Mouse (Mus musculus): ENCODE measurements around the gene Gm28230.

Gm28230 gene

GRCm38 (mm10) chr2:74710929-74711543, 15.5 kb upstream of the Gm28230 start:
- ChIA-PET POLR2A (no interaction called here), CTCF (interaction anchor here in 2 of 4 experiments (0.6 to 2.5 kb wide), 2 partner anchors 9 to 878 kb away, joined by 3 to 8 read pairs; no protein-coding TSS in a partner anchor)

- ChIA-PET CTCF (interaction anchor here (0.7 to 2.5 kb wide), 8 partner anchors 10 to 440 kb away, joined by 3 to 9 read pairs (median 6); no protein-coding TSS in a partner anchor), POLR2A (interaction anchor here in 2 of 4 experiments (0.6 to 1.4 kb wide), 4 partner anchors 12 to 949 kb away, joined by 3 to 5 read pairs (median 4); no protein-coding TSS in a partner anchor)
Observed at GRCm38 (mm10) chr2:74711721-74712621, 14.6 kb upstream of the Gm28230 start, which contains the start of the genes Hoxd3 and Hoxd4. Gene Hoxd3 (plus strand): TSS chr2:74711927. Gene Hoxd4 (plus strand): TSS chr2:74711929.

GRCm38 (mm10) chr2:74713239-74714150, 13.0 kb upstream of the Gm28230 start:
- POLR2A ChIA-PET, result interaction anchor here in 1 of 4 experiments (0.6 kb wide), 1 partner anchor 744 kb away, joined by 4 read pairs; no protein-coding TSS in a partner anchor
- CTCF ChIA-PET, result interaction anchor here in 3 of 4 experiments (0.6 to 1.1 kb wide), 6 partner anchors 11 to 1484 kb away, joined by 3 to 8 read pairs (median 3); no protein-coding TSS in a partner anchor

- ChIA-PET POLR2A (no interaction called here), CTCF (interaction anchor here in 1 of 4 experiments (0.8 to 1.1 kb wide), 3 partner anchors 12 to 436 kb away, joined by 3 read pairs; no protein-coding TSS in a partner anchor)
Observed at GRCm38 (mm10) chr2:74714156-74714789, 12.3 kb upstream of the Gm28230 start.

- POLR2A ChIA-PET, result no interaction called here
- CTCF ChIA-PET, result interaction anchor here in 3 of 4 experiments (1.2 to 2.9 kb wide), 6 partner anchors 249 to 436 kb away, joined by 8 to 33 read pairs (median 16); no protein-coding TSS in a partner anchor
Observed at GRCm38 (mm10) chr2:74714881-74715280, 11.6 kb upstream of the Gm28230 start.

GRCm38 (mm10) chr2:74715504-74716241, 10.9 kb upstream of the Gm28230 start:
- ChIA-PET CTCF (interaction anchor here (0.5 to 2.9 kb wide), 48 partner anchors 8 to 1073 kb away, joined by 3 to 33 read pairs (median 4); partner anchors contain the start of genes Hoxd10 (in 1 of the 4) and Mtx2 (in 1 of the 4)), POLR2A (interaction anchor here in 3 of 4 experiments (0.7 to 1.5 kb wide), 5 partner anchors 10 to 1009 kb away, joined by 3 to 5 read pairs (median 4); partner anchors contain the start of gene Hoxd10 (in 1 of the 3))

GRCm38 (mm10) chr2:74720384-74720783, 6.1 kb upstream of the Gm28230 start:
- POLR2A ChIA-PET, result no interaction called here
- CTCF ChIA-PET, result no interaction called here

- POLR2A ChIA-PET, result no interaction called here
- CTCF ChIA-PET, result no interaction called here
Observed at GRCm38 (mm10) chr2:74720955-74721491, 5.5 kb upstream of the Gm28230 start.

DNA sequence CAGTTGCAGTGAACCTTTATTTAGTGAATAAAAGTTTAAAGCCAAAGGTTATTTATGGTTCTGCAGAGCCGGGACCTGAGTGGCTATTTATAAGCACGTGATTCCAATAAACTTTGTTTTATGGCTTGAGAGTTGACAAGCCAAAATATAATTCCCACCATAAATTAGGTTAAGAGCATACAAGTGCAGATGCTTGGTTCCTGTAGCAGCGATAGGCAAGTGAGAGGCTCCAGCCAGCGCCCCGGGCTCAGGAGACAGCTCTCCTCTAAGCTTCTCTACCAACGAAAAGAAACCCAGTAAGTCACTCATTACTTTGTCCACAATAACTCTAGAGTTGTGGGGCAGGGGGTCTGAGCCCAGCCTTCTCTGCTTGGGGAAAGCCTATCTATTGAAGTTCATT, 4.6 kb upstream of the Gm28230 start:
- ChIA-PET CTCF (no interaction called here), POLR2A (no interaction called here)

GRCm38 (mm10) chr2:74722949-74723348, 3.6 kb upstream of the Gm28230 start:
- POLR2A ChIA-PET, result interaction anchor here in 1 of 4 experiments (1.4 kb wide), 1 partner anchor 11 kb away, joined by 4 read pairs; the partner anchor contains the start of genes Hoxd3 and Hoxd4
- CTCF ChIA-PET, result interaction anchor here in 1 of 4 experiments (1.1 kb wide), 1 partner anchor 15 kb away, joined by 3 read pairs; no protein-coding TSS in a partner anchor

- ChIA-PET POLR2A (interaction anchor here in 1 of 4 experiments (1.4 kb wide), 1 partner anchor 12 kb away, joined by 4 read pairs; the partner anchor contains the start of genes Hoxd3 and Hoxd4), CTCF (interaction anchor here in 1 of 4 experiments (1.0 to 1.3 kb wide), 2 partner anchors 8 to 22 kb away, joined by 3 to 5 read pairs; no protein-coding TSS in a partner anchor)
Observed at GRCm38 (mm10) chr2:74724244-74725015, 2.1 kb upstream of the Gm28230 start.

GRCm38 (mm10) chr2:74725171-74725570, 1.4 kb upstream of the Gm28230 start:
- ChIA-PET CTCF (no interaction called here), POLR2A (no interaction called here)

DNA sequence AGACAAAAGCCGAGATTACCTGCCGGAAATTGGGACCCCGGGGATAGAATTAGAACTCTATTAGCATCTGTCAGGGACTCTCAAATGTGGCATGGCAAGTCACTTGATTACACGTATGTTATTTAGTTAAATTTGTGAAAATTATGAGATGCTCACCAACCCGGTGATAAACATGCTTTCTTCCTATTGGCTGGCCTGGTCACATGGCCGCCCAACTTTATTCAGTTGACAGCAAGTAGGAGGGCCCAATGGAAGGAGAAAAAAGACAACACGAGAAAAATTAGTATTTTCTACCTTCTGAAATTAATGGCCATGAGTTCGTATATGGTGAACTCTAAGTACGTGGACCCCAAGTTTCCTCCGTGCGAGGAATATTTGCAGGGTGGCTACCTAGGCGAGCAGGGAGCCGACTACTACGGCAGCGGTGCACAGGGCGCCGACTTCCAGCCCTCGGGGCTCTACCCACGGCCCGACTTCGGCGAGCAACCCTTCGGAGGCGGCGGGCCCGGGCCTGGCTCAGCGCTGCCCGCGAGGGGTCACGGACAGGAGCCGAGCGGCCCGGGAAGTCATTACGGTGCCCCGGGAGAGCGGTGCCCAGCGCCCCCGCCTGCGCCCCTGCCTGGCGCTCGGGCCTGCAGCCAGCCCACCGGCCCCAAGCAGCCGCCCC, 578 bp downstream of the Gm28230 start:
- ChIA-PET POLR2A (interaction anchor here in 3 of 4 experiments (0.6 to 1.5 kb wide), 3 partner anchors 21 to 1110 kb away, joined by 3 to 6 read pairs (median 3); no protein-coding TSS in a partner anchor), CTCF (interaction anchor here in 2 of 4 experiments (0.6 to 0.7 kb wide), 2 partner anchors 237 to 282 kb away, joined by 5 to 8 read pairs; no protein-coding TSS in a partner anchor)

GRCm38 (mm10) chr2:74727640-74728302, 1.2 kb downstream of the Gm28230 start:
- POLR2A ChIA-PET, result interaction anchor here in 3 of 4 experiments (0.6 to 1.5 kb wide), 3 partner anchors 22 to 1111 kb away, joined by 3 to 6 read pairs (median 3); no protein-coding TSS in a partner anchor
- CTCF ChIA-PET, result interaction anchor here in 2 of 4 experiments (0.6 to 0.7 kb wide), 2 partner anchors 236 to 281 kb away, joined by 5 to 8 read pairs; no protein-coding TSS in a partner anchor
